17 mouse cellular contexts compared by ENCODE assay signal in the genomic region with DNA sequence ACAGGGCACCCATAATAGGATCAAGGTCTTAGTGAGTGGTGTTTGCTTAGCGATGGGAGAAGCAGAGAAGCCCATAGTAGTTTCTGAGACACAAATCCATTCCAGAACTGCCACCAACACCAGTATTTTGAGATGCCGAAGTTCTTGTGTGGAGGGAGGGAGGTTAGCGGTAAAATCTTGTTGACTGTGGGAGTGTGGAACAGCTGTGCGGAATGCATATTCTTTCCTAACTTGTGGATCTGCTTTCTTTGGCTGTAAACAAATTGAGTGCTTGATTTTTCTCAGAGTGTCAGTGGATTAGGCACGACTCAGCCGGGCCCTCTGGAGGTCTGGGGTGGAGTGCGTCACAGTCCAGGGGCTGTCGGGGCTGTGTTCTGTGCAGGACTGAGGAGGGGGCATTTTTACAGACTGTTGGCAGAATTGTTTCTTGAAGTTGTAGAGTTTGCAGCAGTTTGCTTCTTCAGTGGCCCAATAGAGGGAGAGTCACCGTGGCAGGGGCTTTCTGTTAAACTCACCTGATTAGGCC. TPM values are rescaled to one million over a fixed set of nuclear protein-coding genes. Genes with fewer than 3 reads are reported as not detected.
A peak's percentile ranks its signal among the peaks of the same experiment; 100 is the strongest.
DNase-seq lines count a peak whose midpoint lies in the region; ATAC-seq and TF ChIP-seq lines count a peak whose summit lies in the region.
"Had no signal": no experiment of that assay in that cellular context is flagged by ENCODE, and none has a peak within 500 bp of the region (broad histone marks: within the 10 kb centered on the region; RNA-seq: fewer than 3 reads in every experiment).

No protein-coding gene starts in this region.

- no peak for TF ChIP-seq EP300 in stomach, postnatal 0 days (optimal IDR thresholded peaks at IDR 0.05)

- H3K27ac ChIP-seq in kidney, embryonic 16.5 days (ENCODE audit: low read length) = 0 out of 2 replicates have a peak overlapping the region, but pooled peaks have one; percentile 19
- H3K27ac ChIP-seq in neural tube, embryonic 13.5 days (replicated peaks) = 0 out of 2 replicates have a peak overlapping the region, but pooled peaks have one; percentile 2
- no peak overlapping the region for H3K27ac ChIP-seq in intestine, embryonic 15.5 days
- 0 out of 2 replicates have a peak overlapping the region, but pooled peaks have one; percentile 20 for H3K27ac ChIP-seq in stomach, postnatal 0 days (replicated peaks)
- H3K27ac ChIP-seq: hindbrain, embryonic 15.5 days; liver, embryonic 12.5 days; macrophage; midbrain, embryonic 15.5 days had no signal

- WGBS in kidney, embryonic 16.5 days = 48% methylated on average over 9 of the region's 9 CpGs
- WGBS in neural tube, embryonic 13.5 days = 75% methylated on average over 9 of the region's 9 CpGs
- WGBS in intestine, embryonic 15.5 days = 45% methylated on average over 9 of the region's 9 CpGs
- WGBS in stomach, postnatal 0 days = 38% methylated on average over 9 of the region's 9 CpGs

- ATAC-seq in kidney, embryonic 16.5 days (ENCODE audit: low FRiP score, low TSS enrichment) = no peak
- no peak for ATAC-seq in neural tube, embryonic 13.5 days (ENCODE audit: low read depth)
- no peak for ATAC-seq in intestine, embryonic 15.5 days
- ATAC-seq in stomach, postnatal 0 days (ENCODE audit: low FRiP score, low TSS enrichment) = no peak
- ATAC-seq: liver, embryonic 12.5 days; midbrain, embryonic 15.5 days had no signal

- 0 out of 2 replicates have a peak overlapping the region, but pooled peaks have one; percentile 11 for H3K9ac ChIP-seq in kidney, embryonic 16.5 days (replicated peaks; ENCODE audit: low read length)
- no peak overlapping the region for H3K9ac ChIP-seq in neural tube, embryonic 13.5 days
- H3K9ac ChIP-seq in intestine, embryonic 15.5 days = 0 out of 2 replicates have a peak overlapping the region, but pooled peaks have one; percentile 10
- H3K9ac ChIP-seq in stomach, postnatal 0 days (ENCODE audit: low read length) = no peak overlapping the region
- H3K9ac ChIP-seq: hindbrain, embryonic 15.5 days; liver, embryonic 12.5 days; midbrain, embryonic 15.5 days had no signal

- no peak for TF ChIP-seq CTCF in stomach, postnatal 0 days (IDR thresholded peaks at IDR 0.05; ENCODE audit: low read depth)

- H3K4me2 ChIP-seq in kidney, embryonic 16.5 days (replicated peaks; ENCODE audit: low read depth, low read length) = 0 out of 2 replicates have a peak overlapping the region, but pooled peaks have one; percentile 16
- H3K4me2 ChIP-seq in neural tube, embryonic 13.5 days = no peak overlapping the region
- H3K4me2 ChIP-seq in intestine, embryonic 15.5 days (replicated peaks) = peak overlapping the region; percentile 29; the same call in 1 of the 2 replicates
- H3K4me2 ChIP-seq in stomach, postnatal 0 days (replicated peaks; ENCODE audit: low read depth) = peak overlapping the region; percentile 31; the same call in 1 of the 2 replicates
- H3K4me2 ChIP-seq: hindbrain, embryonic 15.5 days; liver, embryonic 12.5 days; midbrain, embryonic 15.5 days had no signal

- H3K9me3 ChIP-seq in kidney, embryonic 16.5 days (ENCODE audit: low read length) = no peaks in the 10 kb centered on the region
- H3K9me3 ChIP-seq in neural tube, embryonic 13.5 days = no peaks in the 10 kb centered on the region
- H3K9me3 ChIP-seq in intestine, embryonic 15.5 days = no peaks in the 10 kb centered on the region
- H3K9me3 ChIP-seq in stomach, postnatal 0 days (ENCODE audit: control insufficient read depth, low read length) = no peaks in the 10 kb centered on the region
- H3K9me3 ChIP-seq: hindbrain, embryonic 15.5 days; liver, embryonic 12.5 days; midbrain, embryonic 15.5 days had no signal

- H3K4me1 ChIP-seq in kidney, embryonic 16.5 days (ENCODE audit: insufficient read depth, low read length) = peaks cover 44% of the 10 kb centered on the region
- H3K4me1 ChIP-seq in neural tube, embryonic 13.5 days (replicated peaks) = peaks cover 66% of the 10 kb centered on the region
- H3K4me1 ChIP-seq in intestine, embryonic 15.5 days (replicated peaks) = peaks cover 22% of the 10 kb centered on the region
- H3K4me1 ChIP-seq in stomach, postnatal 0 days (replicated peaks; ENCODE audit: control insufficient read depth, insufficient read depth) = peaks cover 16% of the 10 kb centered on the region

- no peaks in the 10 kb centered on the region for H3K27me3 ChIP-seq in kidney, embryonic 16.5 days (ENCODE audit: insufficient read depth, low read length)
- H3K27me3 ChIP-seq in neural tube, embryonic 13.5 days = no peaks in the 10 kb centered on the region
- H3K27me3 ChIP-seq in intestine, embryonic 15.5 days (replicated peaks) = no peaks in the 10 kb centered on the region
- no peaks in the 10 kb centered on the region for H3K27me3 ChIP-seq in stomach, postnatal 0 days (ENCODE audit: control insufficient read depth, insufficient read depth, low read length)
- H3K27me3 ChIP-seq: hindbrain, embryonic 15.5 days; liver, embryonic 12.5 days; midbrain, embryonic 15.5 days had no signal

- no peaks in the 10 kb centered on the region for H3K36me3 ChIP-seq in kidney, embryonic 16.5 days (ENCODE audit: insufficient read depth, low read length)
- H3K36me3 ChIP-seq in neural tube, embryonic 13.5 days = no peaks in the 10 kb centered on the region
- no peaks in the 10 kb centered on the region for H3K36me3 ChIP-seq in intestine, embryonic 15.5 days
- no peaks in the 10 kb centered on the region; the same call in 1 of the 2 replicates for H3K36me3 ChIP-seq in stomach, postnatal 0 days (ENCODE audit: control insufficient read depth, insufficient read depth, low read length)
- H3K36me3 ChIP-seq: hindbrain, embryonic 15.5 days; midbrain, embryonic 15.5 days had no signal

- no peak for DNase-seq in kidney, postnatal 4 days
- DNase-seq in neural tube, embryonic 10.5 days (ENCODE audit: extremely low spot score, low spot score) = no peak
- no peak for DNase-seq in stomach, postnatal 0 days (ENCODE audit: low spot score)
- DNase-seq in frontal cortex, postnatal 14 days (ENCODE audit: low spot score in 2 of 2) = no peak
- DNase-seq: adrenal gland, postnatal 36 days; cerebellum, postnatal 10 days; kidney, postnatal 10 days; layer of hippocampus, adult 9-11 months; right cerebral cortex, postnatal 4 days; thymus, postnatal 14 days had no signal

- H3K4me3 ChIP-seq in kidney, embryonic 16.5 days (ENCODE audit: low read length) = no peak overlapping the region
- H3K4me3 ChIP-seq in neural tube, embryonic 13.5 days = no peak overlapping the region
- no peak overlapping the region for H3K4me3 ChIP-seq in intestine, embryonic 15.5 days (replicated peaks)
- no peak overlapping the region for H3K4me3 ChIP-seq in stomach, postnatal 0 days (ENCODE audit: low read depth, low read length)
- H3K4me3 ChIP-seq: hindbrain, embryonic 15.5 days; liver, embryonic 12.5 days; midbrain, embryonic 15.5 days had no signal

RNA-seq across cellular contexts. Expression of a gene that starts 27.9 kb away (rescaled TPM):
- polyA plus RNA-seq in kidney, embryonic 16.5 days (2015; fragmentation: Nextera tagmentation; extraction: Ambion mirVana) = 10.9 and 11.0 TPM in 2 replicates
- 14.1 and 14.4 TPM in 2 replicates for polyA plus RNA-seq in neural tube, embryonic 13.5 days (2015; fragmentation: Nextera tagmentation; extraction: Ambion mirVana)
- polyA plus RNA-seq in intestine, embryonic 15.5 days (2015; fragmentation: Nextera tagmentation; extraction: Ambion mirVana) = 7.4 and 9.1 TPM in 2 replicates
- 5.6 and 5.9 TPM in 2 replicates for polyA plus RNA-seq in stomach, postnatal 0 days (2015; fragmentation: Nextera tagmentation; extraction: Ambion mirVana)

Comparison
In these comparisons a context has a peak if more than half of its experiments do, and no peak if none do; other contexts are left out.
1. H3K9ac ChIP-seq: peak in kidney, embryonic 16.5 days (single experiment) and intestine, embryonic 15.5 days (single experiment); none in neural tube, embryonic 13.5 days (single experiment) and stomach, postnatal 0 days (single experiment).